Mouse (Mus musculus) MEL (cell line): ENCODE measurements around the gene Zfp108.

Experiments
- CHD1 ChIP-seq: IDR thresholded peaks from 2 replicates; pipeline ENCODE4 v1.6.1; 2012; ENCODE audit warnings: low read depth, mild to moderate bottlenecking, inconsistent platforms, low read length, improper control_type of control experiment
- CTCF ChIP-seq, 3 experiments: IDR thresholded peaks in 2 of 3; conservative IDR thresholded peaks in 1 of 3; 2 replicates each; pipeline ENCODE4 v1.5.1; 2011 to 2012; ENCODE audit warnings: low read length in 3 of 3, low read depth in 2 of 3, mild to moderate bottlenecking in 2 of 3, improper control_type of control experiment in 1 of 3, inconsistent platforms in 1 of 3, mixed read lengths in 1 of 3, moderate library complexity in 1 of 3; ENCODE audit not compliant: control insufficient read depth in 1 of 3, insufficient read depth in 1 of 3, poor library complexity in 1 of 3, severe bottlenecking in 1 of 3
- E2F4 ChIP-seq: IDR thresholded peaks from 2 replicates; pipeline ENCODE4 v1.6.1; 2011; ENCODE audit warnings: low read depth, low read length, improper control_type of control experiment, borderline replicate concordance
- HCFC1 ChIP-seq: IDR thresholded peaks from 2 replicates; pipeline ENCODE4 v1.6.1; 2012; ENCODE audit warnings: low read depth, mild to moderate bottlenecking, inconsistent platforms, low read length, improper control_type of control experiment, moderate library complexity
- MAFK ChIP-seq: IDR thresholded peaks from 2 replicates; pipeline ENCODE4 v1.6.1; 2011; ENCODE audit warnings: low read depth, mild to moderate bottlenecking, low read length, improper control_type of control experiment, borderline replicate concordance
- MAX ChIP-seq: IDR thresholded peaks from 2 replicates; pipeline ENCODE4 v1.6.1; 2011; ENCODE audit warnings: low read length, improper control_type of control experiment
- POLR2A ChIP-seq, 2 experiments: IDR thresholded peaks; 2 replicates each; pipeline ENCODE4 v1.6.1; 2011 to 2012; ENCODE audit warnings: low read length in 2 of 2, mild to moderate bottlenecking in 2 of 2, control low read depth in 1 of 2, improper control_type of control experiment in 1 of 2, low read depth in 1 of 2, moderate library complexity in 1 of 2; ENCODE audit not compliant: control insufficient read depth in 1 of 2, insufficient read depth in 1 of 2, poor library complexity in 1 of 2
- POLR2AphosphoS5 ChIP-seq: IDR thresholded peaks from 2 replicates; pipeline ENCODE4 v1.6.1; 2012; ENCODE audit warnings: low read depth, borderline replicate concordance, mild to moderate bottlenecking, inconsistent platforms, low read length, moderate library complexity, mixed read lengths
- TAL1 ChIP-seq: IDR thresholded peaks from 2 replicates; pipeline ENCODE4 v1.6.1; 2012; ENCODE audit warnings: mild to moderate bottlenecking, inconsistent platforms, low read length, moderate library complexity, mixed read lengths
- USF2 ChIP-seq, 2 experiments: IDR thresholded peaks; 2 replicates each; pipeline ENCODE4 v1.6.1; 2011 to 2012; ENCODE audit warnings: improper control_type of control experiment in 2 of 2, low read length in 2 of 2, borderline replicate concordance in 1 of 2, inconsistent platforms in 1 of 2, low read depth in 1 of 2, mild to moderate bottlenecking in 1 of 2; ENCODE audit not compliant: insufficient read depth in 1 of 2
- ZC3H11A ChIP-seq: IDR thresholded peaks from 2 replicates; pipeline ENCODE4 v1.6.1; 2012; ENCODE audit warnings: low read depth, mild to moderate bottlenecking, inconsistent platforms, low read length, improper control_type of control experiment
- ZMIZ1 ChIP-seq: IDR thresholded peaks from 2 replicates; pipeline ENCODE4 v1.6.1; 2012; ENCODE audit warnings: low read depth, mild to moderate bottlenecking, inconsistent platforms, low read length, improper control_type of control experiment, moderate library complexity

DNA sequence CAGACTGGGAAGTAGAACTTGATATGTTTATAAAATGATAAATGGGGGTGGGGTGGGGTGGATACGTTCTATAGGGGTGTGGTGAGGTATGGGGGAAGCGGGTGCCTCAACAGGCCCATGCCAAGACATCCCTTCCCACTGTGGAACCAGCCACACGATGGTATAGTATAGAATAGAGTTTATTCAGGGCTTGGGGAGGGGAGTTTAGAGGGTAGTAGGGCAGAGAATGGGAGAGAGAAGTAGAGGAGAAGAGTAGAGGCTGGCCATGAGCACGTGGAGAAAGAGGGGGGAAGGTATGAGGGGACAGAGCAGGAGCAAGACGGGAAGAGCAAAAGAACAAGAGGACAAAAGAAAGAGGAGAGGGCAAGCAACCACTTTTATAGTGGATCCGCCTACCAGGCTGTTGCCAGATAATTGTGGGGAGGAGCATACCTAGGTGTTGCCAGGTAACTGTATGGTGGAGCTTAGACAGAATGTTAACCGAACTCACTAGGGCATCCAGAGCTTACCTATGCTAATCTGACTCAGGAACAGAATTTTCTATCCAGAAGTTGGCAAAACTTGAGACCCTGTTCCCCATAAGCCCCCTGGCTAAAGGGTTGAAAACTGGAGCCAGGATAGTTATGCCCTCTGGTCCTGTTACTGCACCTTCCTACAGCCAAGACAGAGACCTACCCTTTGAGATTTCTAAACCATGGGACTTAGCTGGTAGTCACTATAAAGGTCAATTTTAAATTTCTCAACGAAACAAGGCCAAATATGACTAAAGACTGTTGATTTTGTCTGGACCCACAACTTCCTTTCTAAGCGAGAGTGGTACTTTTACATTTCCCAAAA, 597 bp upstream of the Zfp108 start:
- TF ChIP-seq MAFK (no peak), ZMIZ1 (no peak), CHD1 (no peak), TAL1 (no peak), MAX (no peak), POLR2AphosphoS5 (no peak), POLR2A (IDR thresholded peaks at IDR 0.05; ENCODE audit: control insufficient read depth in 1 of 2, insufficient read depth in 1 of 2, low read depth in 1 of 2, low read length in 2 of 2, poor library complexity in 1 of 2) (no peak), CTCF (IDR thresholded peaks at IDR 0.05 in 2 of 3, conservative IDR thresholded peaks at IDR 0.05 in 1 of 3; ENCODE audit: control insufficient read depth in 1 of 3, insufficient read depth in 1 of 3, low read depth in 2 of 3, low read length in 3 of 3, poor library complexity in 1 of 3, severe bottlenecking in 1 of 3) (no peak), ZC3H11A (no peak), HCFC1 (no peak), USF2 (IDR thresholded peaks at IDR 0.05; ENCODE audit: borderline replicate concordance in 1 of 2, insufficient read depth in 1 of 2, low read depth in 1 of 2, low read length in 2 of 2) (no peak), E2F4 (no peak)
